Mouse (Mus musculus) megakaryocyte, adult 5-6 weeks (primary cell): ENCODE measurements around the gene Pgr. TPM values are rescaled to one million over a fixed set of nuclear protein-coding genes. Genes with fewer than 3 reads are reported as not detected.

ENCODE experiments used
- ATAC-seq: 2 replicates; pipeline ENCODE4 v1.8.0; 2016; ENCODE audit warnings: mild to moderate bottlenecking, inconsistent platforms; ENCODE audit not compliant: poor library complexity, severe bottlenecking
- total RNA-seq, 2 experiments: library from RNA; stranded (forward) in 1 of 2; stranded (reverse) in 1 of 2; fragments of 153-499, 151-499 nt in 1 of 2; fragments of 221-1000, 200-1000 nt in 1 of 2; gene quantifications; 2 replicates each; pipeline versions ENCODE4 v1.2.3 to v1.2.4; 2015 to 2017

The Pgr gene
- total RNA-seq (2015) (not detected in 2 replicates), total RNA-seq (2017) (not detected in 2 replicates)

DNA sequence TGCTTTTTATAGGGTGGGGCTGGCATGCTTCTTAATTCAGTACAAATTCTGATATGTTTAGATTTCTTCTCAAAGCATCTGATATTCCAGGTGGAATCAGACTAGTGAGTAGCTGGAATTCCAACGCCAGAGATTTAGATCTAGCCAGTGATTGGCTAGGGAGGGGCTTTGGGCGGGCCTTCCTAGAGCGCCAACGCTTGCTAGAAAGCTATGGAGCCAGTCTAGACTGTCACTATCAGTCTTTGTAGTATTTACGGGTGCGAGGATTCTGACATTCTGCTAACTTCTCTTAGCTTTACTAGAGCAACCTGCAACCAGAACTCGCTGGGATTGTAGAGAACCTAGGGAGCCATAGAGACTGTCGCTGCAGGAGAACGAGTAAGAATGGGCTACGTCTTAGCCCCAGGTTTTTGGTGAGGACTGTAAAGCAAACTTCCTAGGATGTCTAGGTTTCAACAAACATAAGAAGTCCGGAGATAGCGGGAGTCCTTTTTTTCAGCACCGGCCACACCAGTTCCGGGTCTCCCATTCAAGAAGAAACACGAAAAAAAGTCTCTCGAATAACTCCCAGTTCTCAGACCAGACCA is at the start of gene Pgr:
Gene Pgr (plus strand): TSS at position 218 of the 587 bp plus-strand sequence.
- ATAC-seq, result no peak

DNA sequence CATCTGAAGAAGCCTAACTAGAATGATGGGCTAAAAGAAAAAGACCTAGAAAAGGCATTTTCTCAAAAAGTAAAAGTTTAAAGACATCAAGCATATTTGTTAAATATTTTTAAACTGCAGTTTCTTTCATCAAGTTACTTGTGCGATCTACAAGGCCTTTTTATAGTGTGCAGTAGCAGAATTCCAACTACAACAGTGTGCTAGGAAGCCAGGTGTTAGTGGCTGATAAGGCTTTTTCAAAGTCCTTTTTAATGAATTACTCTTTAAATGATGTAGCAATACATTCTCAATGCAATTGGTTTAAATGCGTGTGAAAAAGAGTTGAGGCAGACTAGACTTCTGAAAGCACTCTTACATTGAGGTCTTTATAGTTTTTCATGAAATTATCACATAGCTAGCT is 42.2 kb upstream of the Pgr start:
- ATAC-seq, result no peak

DNA sequence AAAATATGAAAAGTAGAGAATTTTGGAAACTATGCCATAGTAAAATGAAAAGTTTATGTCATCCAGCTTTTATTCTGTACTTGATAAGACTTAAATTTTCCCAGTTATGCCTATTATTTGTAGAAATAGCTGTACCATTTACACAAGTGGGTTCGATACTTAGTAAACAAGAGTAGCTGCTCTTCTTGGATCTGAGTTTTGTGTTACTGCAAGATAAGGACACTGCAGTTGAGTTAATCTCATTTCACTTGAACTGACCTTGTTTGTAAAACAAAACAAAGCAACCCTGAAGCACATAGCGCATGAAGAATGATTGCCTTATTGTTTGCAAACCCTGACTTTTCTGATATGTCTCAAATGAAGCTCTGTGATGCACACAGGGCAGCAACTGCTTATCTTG is 31.1 kb upstream of the Pgr start:
- ATAC-seq, result no peak

DNA sequence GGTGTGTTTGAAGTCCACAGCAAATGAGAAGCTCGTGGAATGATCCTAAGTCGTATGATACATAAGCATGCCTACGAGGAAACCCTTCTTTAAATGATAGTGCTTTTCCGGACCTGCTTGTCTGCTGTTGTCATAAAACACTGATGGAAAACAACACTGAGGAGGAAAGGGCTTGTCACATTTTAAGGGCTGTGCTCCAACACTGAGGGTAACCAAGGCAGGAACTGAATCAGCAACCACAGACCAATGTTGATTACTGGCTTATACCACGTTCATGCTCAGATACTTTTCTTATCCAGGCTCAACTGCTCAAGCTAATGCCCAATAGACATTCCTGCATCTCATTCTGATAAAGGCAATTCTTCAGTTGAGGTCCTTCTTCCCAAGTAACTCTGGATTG is 4.4 kb upstream of the Pgr start:
- no peak for ATAC-seq

DNA sequence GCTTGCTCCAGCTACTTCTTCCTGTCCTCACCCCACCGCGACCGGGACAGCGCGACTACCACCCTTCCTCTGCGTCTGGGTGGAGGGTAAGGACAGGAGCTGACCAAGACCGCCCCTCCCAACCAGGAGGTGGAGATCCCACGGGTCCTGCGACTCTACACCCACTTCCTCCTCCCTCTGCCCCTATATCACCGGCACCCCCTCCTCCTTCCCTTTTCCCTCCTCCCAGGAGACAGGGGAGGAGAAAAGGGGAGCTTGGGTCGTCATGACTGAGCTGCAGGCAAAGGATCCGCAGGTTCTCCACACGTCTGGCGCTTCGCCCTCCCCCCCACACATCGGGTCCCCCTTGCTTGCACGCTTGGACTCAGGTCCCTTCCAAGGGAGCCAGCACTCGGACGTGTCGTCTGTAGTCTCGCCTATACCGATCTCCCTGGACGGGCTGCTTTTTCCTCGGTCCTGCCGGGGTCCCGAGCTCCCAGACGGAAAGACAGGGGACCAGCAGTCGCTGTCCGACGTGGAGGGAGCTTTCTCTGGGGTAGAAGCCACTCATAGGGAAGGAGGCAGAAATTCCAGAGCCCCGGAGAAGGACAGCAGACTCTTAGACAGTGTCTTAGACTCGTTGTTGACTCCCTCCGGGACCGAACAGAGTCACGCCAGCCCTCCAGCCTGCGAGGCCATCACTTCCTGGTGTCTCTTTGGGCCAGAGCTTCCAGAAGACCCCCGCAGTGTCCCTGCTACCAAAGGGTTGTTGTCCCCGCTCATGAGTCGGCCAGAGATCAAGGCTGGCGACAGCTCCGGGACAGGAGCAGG is 775 bp downstream of the Pgr start:
- 0 out of 2 replicates have a peak, but pooled peaks have one; percentile 24 for ATAC-seq

DNA sequence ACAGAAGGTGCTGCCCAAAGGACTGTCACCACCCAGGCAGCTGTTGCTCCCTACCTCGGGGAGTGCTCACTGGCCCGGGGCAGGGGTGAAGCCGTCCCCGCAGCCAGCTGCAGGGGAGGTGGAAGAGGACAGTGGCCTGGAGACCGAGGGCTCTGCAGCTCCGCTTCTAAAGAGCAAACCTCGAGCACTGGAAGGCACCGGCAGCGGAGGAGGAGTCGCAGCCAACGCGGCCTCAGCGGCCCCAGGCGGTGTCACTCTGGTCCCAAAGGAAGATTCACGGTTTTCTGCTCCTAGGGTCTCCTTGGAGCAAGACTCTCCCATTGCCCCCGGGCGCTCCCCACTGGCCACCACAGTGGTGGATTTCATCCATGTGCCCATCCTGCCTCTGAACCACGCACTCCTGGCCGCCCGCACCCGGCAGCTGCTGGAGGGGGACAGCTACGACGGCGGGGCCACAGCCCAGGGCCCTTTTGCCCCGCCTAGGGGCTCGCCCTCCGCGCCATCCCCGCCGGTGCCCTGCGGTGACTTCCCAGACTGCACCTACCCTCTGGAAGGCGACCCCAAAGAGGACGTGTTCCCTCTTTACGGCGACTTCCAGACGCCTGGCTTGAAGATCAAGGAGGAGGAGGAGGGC is 1.5 kb downstream of the Pgr start:
- no peak for ATAC-seq

DNA sequence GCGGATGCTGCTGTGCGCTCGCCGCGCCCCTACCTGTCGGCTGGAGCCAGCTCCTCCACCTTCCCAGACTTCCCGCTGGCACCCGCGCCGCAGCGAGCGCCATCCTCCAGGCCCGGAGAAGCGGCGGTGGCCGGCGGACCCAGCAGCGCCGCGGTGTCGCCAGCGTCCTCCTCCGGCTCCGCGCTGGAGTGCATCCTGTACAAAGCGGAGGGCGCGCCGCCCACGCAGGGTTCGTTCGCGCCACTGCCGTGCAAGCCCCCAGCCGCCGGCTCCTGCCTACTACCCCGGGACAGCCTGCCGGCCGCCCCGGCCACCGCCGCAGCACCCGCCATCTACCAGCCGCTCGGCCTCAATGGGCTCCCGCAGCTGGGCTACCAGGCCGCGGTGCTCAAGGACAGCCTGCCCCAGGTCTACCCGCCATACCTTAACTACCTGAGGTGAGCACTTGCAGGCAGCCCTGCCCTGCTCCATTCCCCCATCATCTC is 2.1 kb downstream of the Pgr start:
- no peak for ATAC-seq

DNA sequence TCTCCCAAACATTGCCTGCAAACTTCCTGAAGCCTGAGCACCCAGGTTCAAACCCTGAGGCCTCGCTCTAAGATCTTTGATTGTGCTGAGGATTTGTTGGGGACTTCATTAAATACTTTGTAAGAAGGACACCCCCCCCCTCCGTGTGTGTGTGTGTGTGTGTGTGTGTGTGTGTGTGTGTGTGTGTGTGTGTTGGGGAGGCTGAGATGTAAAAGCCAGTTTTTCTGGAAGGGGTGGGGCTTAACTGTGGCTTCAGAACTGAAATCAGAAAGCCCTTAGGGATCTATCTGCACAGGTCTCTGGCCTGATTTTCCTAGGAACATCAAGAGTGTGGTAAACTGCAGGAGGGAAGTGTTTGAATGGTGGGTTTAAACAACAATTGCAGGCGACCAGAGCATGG is 2.6 kb downstream of the Pgr start:
- no peak for ATAC-seq

DNA sequence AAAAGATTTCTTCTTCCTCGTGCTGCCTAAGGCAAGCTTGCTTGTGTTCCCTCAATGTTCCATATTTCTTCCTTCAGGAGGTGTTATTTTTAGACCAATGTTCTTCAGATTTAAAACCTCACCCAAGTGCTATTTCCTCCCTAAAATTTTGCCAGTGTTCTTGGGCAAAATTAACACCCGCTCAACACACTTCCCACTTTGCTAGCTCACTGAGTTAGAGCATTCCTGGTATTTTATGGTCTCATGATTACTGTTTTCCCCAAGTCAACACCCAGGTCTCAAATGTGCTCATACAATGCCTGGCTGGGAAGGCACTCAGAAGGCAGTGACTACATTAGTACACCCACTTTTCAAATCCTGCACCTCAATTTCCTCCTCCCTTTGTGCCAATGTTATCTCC is 27.9 kb downstream of the Pgr start:
- no peak for ATAC-seq

DNA sequence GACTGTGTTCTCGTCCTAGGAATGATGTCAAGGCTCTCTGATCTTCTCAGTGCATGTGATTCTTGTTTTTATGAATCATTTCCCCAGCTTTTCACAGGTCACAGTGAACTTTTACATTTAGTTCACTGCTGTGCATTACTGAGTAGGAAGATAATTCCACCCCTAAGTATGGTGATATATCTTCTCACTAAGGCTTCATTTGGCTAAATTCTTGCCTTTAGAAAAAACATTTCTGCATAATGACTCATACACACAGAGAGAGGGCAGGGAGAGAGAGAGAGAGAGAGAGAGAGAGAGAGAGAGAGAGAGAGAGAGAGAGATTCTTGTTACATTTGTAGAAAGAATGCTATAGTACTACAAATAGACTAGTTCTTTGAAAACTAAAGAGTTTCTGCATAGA is 38.1 kb downstream of the Pgr start:
- ATAC-seq, result no peak

DNA sequence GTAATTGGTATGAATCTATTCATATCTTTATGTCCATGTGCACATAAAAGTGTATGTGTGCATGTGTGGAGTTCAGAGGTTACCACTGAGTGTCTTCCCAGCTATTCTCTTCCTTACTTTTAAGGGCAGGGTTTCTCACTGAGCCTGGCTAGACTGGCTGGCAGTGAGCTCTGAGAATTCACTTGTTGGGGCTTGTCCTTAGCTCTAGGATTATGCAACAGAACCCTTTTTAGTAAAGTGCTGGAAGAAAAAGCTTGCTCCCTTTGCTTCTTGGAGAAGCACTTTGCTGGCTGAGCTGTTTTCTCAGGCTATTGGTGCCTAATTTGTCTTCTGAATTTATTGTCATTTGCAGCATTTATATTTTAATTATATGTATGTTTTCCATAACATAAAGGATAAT is 53.7 kb downstream of the Pgr start:
- ATAC-seq, result no peak

DNA sequence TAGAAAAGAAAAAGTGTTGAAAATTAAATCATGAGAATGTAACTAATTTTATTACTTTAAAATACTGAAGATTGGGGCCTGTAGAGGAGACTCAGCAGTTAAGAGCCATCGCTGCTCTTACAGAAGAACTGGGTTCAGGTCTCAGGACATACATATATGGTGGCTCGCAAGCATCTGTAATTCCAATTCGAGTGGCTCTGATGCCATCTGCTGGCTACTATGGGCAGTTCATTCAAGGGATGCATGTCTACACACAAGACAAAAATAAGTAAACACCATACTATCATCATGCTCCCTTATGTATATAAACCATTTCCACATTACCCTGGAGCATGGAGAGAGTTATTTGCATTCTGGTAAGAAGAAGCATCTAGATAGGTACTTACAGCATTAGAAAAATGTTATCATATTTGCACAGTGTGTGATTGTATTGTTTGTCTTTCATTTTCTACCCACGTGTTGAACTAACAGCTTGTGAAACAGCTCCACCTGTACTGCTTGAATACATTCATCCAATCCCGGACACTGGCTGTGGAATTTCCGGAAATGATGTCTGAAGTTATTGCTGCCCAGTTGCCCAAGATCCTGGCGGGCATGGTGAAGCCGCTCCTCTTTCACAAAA is 65.0 kb downstream of the Pgr start:
- ATAC-seq, result no peak

DNA sequence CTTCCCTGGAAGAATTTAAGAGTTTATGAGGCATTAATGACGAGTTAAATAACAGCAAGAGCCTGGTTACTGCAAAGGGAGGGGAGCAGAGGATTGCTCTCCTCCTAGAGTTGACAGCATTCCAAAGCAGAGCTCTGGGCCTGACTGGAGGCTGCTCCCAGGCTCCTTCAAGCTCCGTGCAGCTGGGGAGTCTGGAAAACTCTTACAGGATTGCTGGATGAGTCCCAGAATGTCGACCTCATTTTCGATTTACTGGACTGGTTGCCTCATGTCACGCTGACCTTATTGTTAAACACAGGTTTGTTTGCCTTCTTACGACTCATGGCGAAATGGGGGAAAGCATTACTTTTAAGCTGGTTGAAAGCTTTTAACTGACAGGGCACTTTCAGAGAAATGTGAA is 70.6 kb downstream of the Pgr start:
- no peak for ATAC-seq

DNA sequence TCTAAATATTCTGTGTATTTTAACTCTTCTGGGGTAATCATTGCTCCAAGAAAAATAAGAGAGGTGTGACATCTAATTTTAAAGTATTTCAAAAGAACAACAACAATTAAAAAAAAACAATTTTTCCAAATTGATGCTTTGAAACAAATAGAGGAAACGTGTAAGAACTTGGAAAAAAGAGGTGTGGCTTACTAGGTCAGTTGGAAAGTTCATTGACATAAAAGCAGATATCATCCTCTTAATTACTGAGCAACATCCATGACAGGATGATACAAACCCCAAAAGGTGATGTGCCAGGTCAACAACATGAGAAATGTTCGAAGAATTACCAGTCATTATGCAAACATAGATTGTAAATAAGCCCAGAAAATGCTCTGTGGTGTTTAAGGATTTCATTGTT is 71.9 kb downstream of the Pgr start, which contains the start of gene Gm16485:
Gene Gm16485 (plus strand): TSS at position 301 of the 400 bp plus-strand sequence.
- no peak for ATAC-seq

DNA sequence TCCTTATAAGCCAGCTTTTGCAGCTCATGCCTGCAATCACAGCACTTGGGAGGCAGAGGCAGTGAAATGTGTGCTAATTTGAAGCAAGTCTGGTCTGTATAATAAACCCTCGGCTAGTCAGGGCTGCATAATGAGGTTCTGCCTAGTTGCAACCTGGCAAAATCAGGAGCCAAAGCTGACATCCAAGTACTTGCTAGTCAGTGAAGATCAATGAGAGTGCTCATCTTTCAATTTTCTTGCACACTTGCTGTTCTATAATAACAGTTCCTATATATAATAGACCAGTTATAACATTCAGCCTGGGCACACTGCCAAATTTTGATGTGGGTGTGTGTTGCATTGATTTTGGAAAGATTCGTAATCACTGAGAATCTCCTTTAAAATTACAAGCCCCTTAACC is 78.1 kb downstream of the Pgr start:
- ATAC-seq, result no peak

DNA sequence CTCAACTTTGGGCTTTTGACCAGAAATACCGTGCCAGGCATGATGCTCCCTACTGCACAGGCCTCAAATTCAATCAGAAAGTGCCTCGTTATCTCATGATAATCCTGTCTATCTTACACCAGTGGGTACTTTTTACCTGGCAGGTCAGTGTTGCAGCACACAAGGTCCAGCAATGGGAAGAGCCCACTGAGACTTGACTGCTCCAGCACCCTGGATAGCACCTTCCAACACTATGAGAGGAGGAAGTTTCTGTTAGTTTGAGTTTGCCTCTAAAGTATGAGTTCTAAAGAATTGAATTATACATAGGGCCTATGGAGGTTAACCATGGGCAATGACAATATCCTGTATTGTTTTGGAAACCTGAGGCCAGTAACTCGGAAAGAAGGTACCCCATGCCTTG is 82.7 kb downstream of the Pgr start:
- ATAC-seq, result no peak

DNA sequence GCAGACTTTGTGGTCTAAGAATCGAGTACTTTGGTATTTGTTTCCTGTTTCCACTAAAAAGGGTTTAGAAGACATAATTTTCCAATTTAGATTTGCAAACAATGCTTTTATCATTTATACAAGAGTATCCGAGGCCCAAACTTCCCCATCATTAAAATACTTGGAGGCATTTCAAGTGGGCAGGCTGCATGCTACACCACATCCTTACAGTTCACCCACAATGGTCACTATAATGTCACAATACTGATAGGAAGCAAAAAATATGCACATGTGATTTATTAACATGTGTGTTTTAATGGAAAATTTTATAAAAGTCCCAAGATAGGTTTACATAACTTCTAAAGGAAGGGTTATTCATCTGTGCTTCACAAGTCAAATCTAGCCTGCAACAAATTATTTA is 96.9 kb downstream of the Pgr start:
- ATAC-seq, result no peak

DNA sequence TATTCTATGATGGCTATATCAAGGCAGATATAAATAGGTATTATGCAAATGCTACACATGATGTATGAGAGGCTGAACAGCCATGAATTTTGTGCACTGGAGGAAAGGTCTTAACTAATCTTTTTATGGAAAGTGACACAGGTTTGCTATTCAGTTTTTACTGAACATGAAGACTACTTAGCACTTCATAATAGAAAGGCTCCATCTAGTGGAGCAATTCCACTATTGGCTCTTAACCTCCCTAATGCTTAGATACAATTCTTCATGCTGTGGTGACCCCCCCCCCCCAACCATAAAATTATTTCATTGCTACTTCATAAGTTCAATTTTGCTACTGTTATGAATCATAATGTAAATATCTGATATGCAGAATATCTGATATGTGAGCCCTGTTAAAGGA is 101.5 kb downstream of the Pgr start:
- ATAC-seq, result no peak

DNA sequence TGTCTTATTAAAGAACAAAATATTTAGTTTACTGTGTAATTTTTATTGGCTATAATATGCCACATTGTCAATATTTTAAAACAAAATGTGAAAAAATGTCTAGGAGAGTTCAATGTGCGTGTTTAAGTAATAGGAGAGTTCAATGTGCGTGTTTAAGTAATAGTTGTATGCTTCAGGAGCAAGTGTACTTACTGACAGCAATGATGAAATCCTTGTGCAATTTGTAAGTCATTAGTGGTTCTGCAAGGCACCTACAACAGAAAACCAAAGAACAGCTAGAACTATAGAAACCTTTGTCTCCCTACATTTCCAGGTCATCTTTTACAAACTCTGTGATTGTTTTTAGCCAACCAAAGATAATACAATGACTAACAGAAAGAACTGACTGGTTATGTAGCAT is 115.5 kb downstream of the Pgr start:
- ATAC-seq, result no peak
